ENCODE assay signal across 16 mouse cellular contexts in the genomic region with DNA sequence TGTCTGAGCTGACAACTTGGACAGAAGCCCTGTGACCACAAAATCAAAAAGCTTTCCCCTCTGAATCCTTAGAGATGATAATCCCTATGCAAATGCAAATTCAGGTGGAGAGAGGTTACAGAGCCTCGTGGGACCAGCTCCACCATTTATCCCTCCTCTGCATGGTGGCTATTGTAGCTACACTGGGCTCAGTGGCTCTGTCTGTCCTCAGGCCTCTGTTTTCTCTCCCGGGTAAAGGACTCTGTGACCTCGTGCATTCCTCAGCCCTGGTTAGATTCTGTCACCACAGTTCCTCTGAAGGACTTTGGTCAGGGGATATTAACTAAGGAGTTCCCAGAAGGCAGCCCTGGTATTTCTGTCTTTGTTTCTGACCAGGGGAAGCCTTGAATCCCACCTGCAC.
"Had no signal": no experiment of that assay in that cellular context is flagged by ENCODE, and none has a peak within 500 bp of the region (broad histone marks: within the 10 kb centered on the region; RNA-seq: fewer than 3 reads in every experiment).

No protein-coding gene starts in this region.

- H3K4me2 ChIP-seq: limb, embryonic 12.5 days; liver, embryonic 13.5 days; lung, embryonic 15.5 days; neural tube, embryonic 12.5 days had no signal

- H3K36me3 ChIP-seq: limb, embryonic 12.5 days; liver, embryonic 13.5 days; lung, embryonic 15.5 days; neural tube, embryonic 12.5 days had no signal

- H3K4me3 ChIP-seq: layer of hippocampus, adult 2 months; limb, embryonic 12.5 days; liver, embryonic 13.5 days; lung, embryonic 15.5 days; megakaryocyte, embryonic 14.5 days; neural tube, embryonic 12.5 days had no signal

- H3K4me1 ChIP-seq: limb, embryonic 12.5 days; liver, embryonic 13.5 days; lung, embryonic 15.5 days; megakaryocyte, embryonic 14.5 days; neural tube, embryonic 12.5 days had no signal

- H3K27ac ChIP-seq: layer of hippocampus, adult 2 months; limb, embryonic 12.5 days; liver, embryonic 13.5 days; lung, embryonic 15.5 days; macrophage; neural tube, embryonic 12.5 days; stomach, postnatal 0 days had no signal

- ATAC-seq: inflammation-experienced regulatory T-cells, adult 6 months; intestine, postnatal 0 days; liver, postnatal 0 days had no signal

- H3K9ac ChIP-seq: limb, embryonic 12.5 days; liver, embryonic 13.5 days; liver, postnatal 0 days; lung, embryonic 15.5 days; neural tube, embryonic 12.5 days had no signal

- DNase-seq: kidney, postnatal 10 days; kidney, postnatal 4 days; liver; liver, embryonic 13.5 days; liver, postnatal 0 days; lung, postnatal 14 days; thymus, postnatal 25 days had no signal

- H3K9me3 ChIP-seq: limb, embryonic 12.5 days; liver, embryonic 13.5 days; lung, embryonic 15.5 days; neural tube, embryonic 12.5 days had no signal

- H3K27me3 ChIP-seq: liver, embryonic 13.5 days; lung, embryonic 15.5 days; megakaryocyte, embryonic 14.5 days; neural tube, embryonic 12.5 days had no signal
